Comparison of ENCODE assay signal across 22 mouse cellular contexts in the genomic region with DNA sequence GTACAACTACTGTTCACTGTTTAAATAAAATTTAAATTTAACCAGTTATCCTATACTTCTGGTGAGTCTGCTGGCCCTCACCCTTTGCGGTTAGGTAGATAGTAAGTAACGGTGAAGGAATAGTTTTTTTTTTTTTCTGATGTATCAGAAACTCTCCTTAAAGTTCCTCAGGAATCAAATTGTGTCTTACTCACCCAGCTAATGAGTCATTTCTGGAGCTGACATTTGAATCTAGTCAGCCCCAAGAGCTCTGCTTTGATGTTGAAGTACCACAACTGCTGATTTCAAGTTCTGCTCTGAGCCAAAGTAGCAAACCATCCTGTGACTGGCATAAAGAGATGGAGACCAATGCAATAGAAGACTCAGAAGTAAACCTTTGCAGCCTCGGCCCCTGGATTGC. TPM values are rescaled to one million over a fixed set of nuclear protein-coding genes. Genes with fewer than 3 reads are reported as not detected.
DNase-seq lines count a peak whose midpoint lies in the region; ATAC-seq and TF ChIP-seq lines count a peak whose summit lies in the region.
"Had no signal": no experiment of that assay in that cellular context is flagged by ENCODE, and none has a peak within 500 bp of the region (broad histone marks: within the 10 kb centered on the region; RNA-seq: fewer than 3 reads in every experiment).

No protein-coding gene starts in this region.

- H3K4me3 ChIP-seq in CH12.LX (replicated peaks in 1 of 3; ENCODE audit: low read depth in 2 of 3, low read length in 2 of 3, poor library complexity in 1 of 3), result no peak overlapping the region
- H3K4me3 ChIP-seq: embryonic facial prominence, embryonic 10.5 days; forebrain, embryonic 13.5 days; heart, embryonic 13.5 days; hindbrain, embryonic 15.5 days had no signal

- peak; percentile 55 for DNase-seq in CD4-positive helper T cell, adult 2 months (ENCODE audit: low read depth, low spot score)
- DNase-seq in CH12.LX (ENCODE audit: extremely low read depth), result peak; percentile 22
- DNase-seq in thymus, postnatal 25 days, result no peak
- no peak for DNase-seq in kidney, postnatal 36 days
- no peak for DNase-seq in natural killer cell, adult 2 months (ENCODE audit: low spot score in 2 of 2)
- DNase-seq: adrenal gland, adult 2 months; adrenal gland, postnatal 36 days; B cell, adult 2 months; cerebellum, adult 11 months; cerebellum, adult 8-10 months; cerebellum, postnatal 36 days; forebrain, postnatal 0 days; gastrocnemius, postnatal 25 days; heart, adult 11 months; heart, postnatal 36 days; kidney, adult 11 months had no signal

- H3K27ac ChIP-seq in CH12.LX (ENCODE audit: insufficient read depth, low read depth), result no peak overlapping the region
- H3K27ac ChIP-seq: embryonic facial prominence, embryonic 10.5 days; forebrain, embryonic 13.5 days; heart, embryonic 13.5 days; hindbrain, embryonic 15.5 days had no signal

- no peak for TF ChIP-seq RAD21 in CH12.LX (IDR thresholded peaks at IDR 0.05; ENCODE audit: low read depth, low read length)

- TF ChIP-seq POLR2A in CH12.LX (IDR thresholded peaks at IDR 0.05; ENCODE audit: low read depth, low read length), result no peak

- TF ChIP-seq EP300 in CH12.LX (IDR thresholded peaks at IDR 0.05; ENCODE audit: low read length), result peak; percentile 59

- H3K9me3 ChIP-seq in CH12.LX (replicated peaks; ENCODE audit: low read length), result no peaks in the 10 kb centered on the region
- H3K9me3 ChIP-seq: embryonic facial prominence, embryonic 10.5 days; forebrain, embryonic 13.5 days; heart, embryonic 13.5 days; hindbrain, embryonic 15.5 days had no signal

- no peaks in the 10 kb centered on the region for H3K4me1 ChIP-seq in CH12.LX (ENCODE audit: control insufficient read depth in 1 of 2, insufficient read depth in 2 of 2)
- H3K4me1 ChIP-seq: forebrain, embryonic 13.5 days; hindbrain, embryonic 15.5 days had no signal

- dilution Hi-C loops in CH12.LX (cut with MboI; ENCODE audit: extremely low pct_ligation_motif_present, extremely low pct_unique_long_range_greater_than_20kb, low sequenced_read_pairs), result no loop called here

- peak; percentile 80 for ATAC-seq in inflammation-experienced regulatory T-cells, adult 6 months
- ATAC-seq: forebrain, embryonic 13.5 days; forebrain, postnatal 0 days had no signal

- H3K36me3 ChIP-seq in CH12.LX (replicated peaks in 1 of 2; ENCODE audit: control insufficient read depth in 1 of 2, insufficient read depth in 1 of 2, low read length in 1 of 2), result no peaks in the 10 kb centered on the region
- H3K36me3 ChIP-seq: embryonic facial prominence, embryonic 10.5 days; heart, embryonic 13.5 days; hindbrain, embryonic 15.5 days had no signal

- in situ Hi-C loops in CH12.LX (cut with MboI; ENCODE audit: low pct_ligation_motif_present, low pct_unique_long_range_greater_than_20kb, low sequenced_read_pairs), result no loop called here

- H3K4me2 ChIP-seq in CH12.LX (ENCODE audit: insufficient read depth, low read depth, poor library complexity, severe bottlenecking), result no peak overlapping the region
- H3K4me2 ChIP-seq: forebrain, embryonic 13.5 days; heart, embryonic 13.5 days; hindbrain, embryonic 15.5 days had no signal

- no peak for TF ChIP-seq CTCF in CH12.LX (conservative IDR thresholded peaks at IDR 0.05 in 1 of 2, IDR thresholded peaks at IDR 0.05 in 1 of 2; ENCODE audit: low read depth in 2 of 2, low read length in 2 of 2)

- H3K79me2 ChIP-seq in CH12.LX (replicated peaks; ENCODE audit: control insufficient read depth, extremely low read depth, insufficient read depth, poor library complexity, severe bottlenecking), result no peaks in the 10 kb centered on the region

- H3K9ac ChIP-seq in CH12.LX (ENCODE audit: insufficient read depth, low read depth), result no peak overlapping the region
- H3K9ac ChIP-seq: forebrain, embryonic 13.5 days; forebrain, postnatal 0 days; heart, embryonic 13.5 days; hindbrain, embryonic 15.5 days had no signal

- no peaks in the 10 kb centered on the region for H3K27me3 ChIP-seq in CH12.LX (replicated peaks)
- H3K27me3 ChIP-seq: forebrain, embryonic 13.5 days; heart, embryonic 13.5 days; hindbrain, embryonic 15.5 days had no signal

TF ChIP-seq in CH12.LX, 34 proteins besides CTCF, POLR2A, EP300 and RAD21:
- TF ChIP-seq BHLHE40 (IDR thresholded peaks at IDR 0.05; ENCODE audit: low read depth, low read length), result 0 out of 2 replicates have a peak, but pooled peaks have one; percentile 19
- TF ChIP-seq NRF1 (IDR thresholded peaks at IDR 0.05; ENCODE audit: low read depth, low read length), result no peak
- TF ChIP-seq MXI1 (IDR thresholded peaks at IDR 0.05; ENCODE audit: low read depth, low read length), result no peak
- TF ChIP-seq PAX5 (IDR thresholded peaks at IDR 0.05; ENCODE audit: low read length), result no peak
- no peak for TF ChIP-seq E2F4 (IDR thresholded peaks at IDR 0.05; ENCODE audit: insufficient replicate concordance, low read depth, low read length)
- TF ChIP-seq UBTF (IDR thresholded peaks at IDR 0.05; ENCODE audit: low read depth, low read length), result no peak
- peak; percentile 80 for TF ChIP-seq IRF4 (IDR thresholded peaks at IDR 0.05; ENCODE audit: low read depth, low read length)
- TF ChIP-seq ZKSCAN1 (IDR thresholded peaks at IDR 0.05; ENCODE audit: borderline replicate concordance, low read depth, low read length), result no peak
- peak; percentile 88 for TF ChIP-seq JUND (conservative IDR thresholded peaks at IDR 0.05; ENCODE audit: low read depth, low read length)
- TF ChIP-seq ZNF384 (IDR thresholded peaks at IDR 0.05; ENCODE audit: low read depth, low read length), result peak; percentile 61; the same call in 1 of the 2 replicates
- peak; percentile 76 for TF ChIP-seq JUN (IDR thresholded peaks at IDR 0.05; ENCODE audit: insufficient read depth, low read depth, low read length)
- no peak for TF ChIP-seq NELFE (IDR thresholded peaks at IDR 0.05; ENCODE audit: low read depth, low read length)

RNA-seq across cellular contexts. Expression of gene Plcl1, which starts 24.9 kb away (rescaled TPM):
- under 0.01 and 0.13 TPM in 2 replicates for total RNA-seq in CH12.LX (2012; rRNA removed)
- total RNA-seq in CH12.LX (2014; rRNA removed), result 0.07 and 0.08 TPM in 2 replicates
- 0.04 and 0.41 TPM in 2 replicates for polyA plus RNA-seq in CH12.LX (2012; ENCODE audit: insufficient read length, low read depth)
- polyA plus RNA-seq in inflammation-experienced regulatory T-cells, adult 6 months (2017; shearing (Covaris generic)), result 1 to 10 TPM in 2 of 3 experiments, under 1 TPM in 1; 0.49 to 3.0 (median 2.5) TPM
- total RNA-seq: MEL had no signal

Comparison
In these comparisons a context has a peak if more than half of its experiments do, and no peak if none do; other contexts are left out.
1. DNase-seq: peak in CD4-positive helper T cell, adult 2 months (single experiment) and CH12.LX (single experiment); none in thymus, postnatal 25 days (single experiment), kidney, postnatal 36 days (0 of 2) and natural killer cell, adult 2 months (0 of 2).